Mouse (Mus musculus) MEL (cell line): ENCODE results near the gene Tanc1. TPM values are rescaled to one million over a fixed set of nuclear protein-coding genes. Genes with fewer than 3 reads are reported as not detected.

Experiments used
- DNase-seq: peaks from one replicate; pipeline ENCODE4 v3.0.0; 2011; ENCODE audit warnings: low read depth, low spot score
- H3K27ac ChIP-seq: 2 replicates; pipeline ENCODE4 v1.5.1; 2012; ENCODE audit warnings: low read depth, mild to moderate bottlenecking, control low read depth, low read length, moderate library complexity; ENCODE audit not compliant: control insufficient read depth
- H3K27me3 ChIP-seq, 2 experiments: fragments of 150-350 bp in 1 of 2; sonication (generic) in 1 of 2; 2 replicates each; pipeline ENCODE4 v1.6.1; 2012; ENCODE audit warnings: low read length in 2 of 2, mild to moderate bottlenecking in 2 of 2, improper control_type of control experiment in 1 of 2, moderate library complexity in 1 of 2; ENCODE audit not compliant: insufficient read depth in 2 of 2, control insufficient read depth in 1 of 2
- H3K36me3 ChIP-seq, 2 experiments: 2 replicates each; pipeline ENCODE4 v1.6.1; 2012 to 2014; ENCODE audit warnings: low read length in 2 of 2, improper control_type of control experiment in 1 of 2, inconsistent platforms in 1 of 2, mild to moderate bottlenecking in 1 of 2; ENCODE audit not compliant: insufficient read depth in 2 of 2, control insufficient read depth in 1 of 2
- H3K4me1 ChIP-seq, 2 experiments: fragments of 150-350 bp in 1 of 2; sonication (generic) in 1 of 2; 2 replicates each; pipeline ENCODE4 v1.6.1; 2012; ENCODE audit warnings: low read length in 2 of 2, improper control_type of control experiment in 1 of 2, mild to moderate bottlenecking in 1 of 2; ENCODE audit not compliant: insufficient read depth in 2 of 2, control insufficient read depth in 1 of 2
- H3K4me3 ChIP-seq, 2 experiments: fragments of 150-350 bp in 1 of 2; sonication (generic) in 1 of 2; 2 replicates each; pipeline ENCODE4 v1.5.1; 2012; ENCODE audit warnings: low read depth in 2 of 2, low read length in 2 of 2, mild to moderate bottlenecking in 2 of 2, moderate library complexity in 2 of 2, control low read depth in 1 of 2, improper control_type of control experiment in 1 of 2; ENCODE audit not compliant: control insufficient read depth in 1 of 2, insufficient read depth in 1 of 2
- H3K79me2 ChIP-seq: 2 replicates; pipeline ENCODE4 v1.6.1; 2012; ENCODE audit warnings: mild to moderate bottlenecking, low read length, moderate library complexity; ENCODE audit not compliant: control insufficient read depth, poor library complexity, insufficient read depth
- H3K9ac ChIP-seq: 2 replicates; pipeline ENCODE4 v1.6.1; 2012; ENCODE audit warnings: low read depth, mild to moderate bottlenecking, control low read depth, low read length, moderate library complexity; ENCODE audit not compliant: control insufficient read depth, poor library complexity, severe bottlenecking
- H3K9me3 ChIP-seq: fragments of 150-350 bp; sonication (generic); replicated peaks from 2 replicates; pipeline ENCODE4 v1.6.1; 2012; ENCODE audit warnings: mild to moderate bottlenecking, low read length, improper control_type of control experiment, moderate library complexity; ENCODE audit not compliant: insufficient read depth
- BHLHE40 ChIP-seq: IDR thresholded peaks from 2 replicates; pipeline ENCODE4 v1.6.1; 2012; ENCODE audit warnings: low read depth, mild to moderate bottlenecking, inconsistent platforms, low read length, improper control_type of control experiment, borderline replicate concordance
- CTCF ChIP-seq, 3 experiments: IDR thresholded peaks in 2 of 3; conservative IDR thresholded peaks in 1 of 3; 2 replicates each; pipeline ENCODE4 v1.5.1; 2011 to 2012; ENCODE audit warnings: low read length in 3 of 3, low read depth in 2 of 3, mild to moderate bottlenecking in 2 of 3, improper control_type of control experiment in 1 of 3, inconsistent platforms in 1 of 3, mixed read lengths in 1 of 3, moderate library complexity in 1 of 3; ENCODE audit not compliant: control insufficient read depth in 1 of 3, insufficient read depth in 1 of 3, poor library complexity in 1 of 3, severe bottlenecking in 1 of 3
- ETS1 ChIP-seq: IDR thresholded peaks from 2 replicates; pipeline ENCODE4 v1.6.1; 2012; ENCODE audit warnings: low read depth, mild to moderate bottlenecking, inconsistent platforms, low read length, improper control_type of control experiment, moderate library complexity
- GATA1 ChIP-seq: IDR thresholded peaks from 2 replicates; pipeline ENCODE4 v1.6.1; 2011; ENCODE audit warnings: low read depth, low read length, improper control_type of control experiment
- JUND ChIP-seq: IDR thresholded peaks from 2 replicates; pipeline ENCODE4 v1.6.1; 2011; ENCODE audit warnings: low read depth, mild to moderate bottlenecking, improper control_type of control experiment, low read length
- MAX ChIP-seq: IDR thresholded peaks from 2 replicates; pipeline ENCODE4 v1.6.1; 2011; ENCODE audit warnings: low read length, improper control_type of control experiment
- MEF2A ChIP-seq: IDR thresholded peaks from 2 replicates; pipeline ENCODE4 v1.6.1; 2014; ENCODE audit warnings: low read depth, mild to moderate bottlenecking, inconsistent platforms, low read length, improper control_type of control experiment; ENCODE audit not compliant: poor library complexity, insufficient replicate concordance, severe bottlenecking; ENCODE audit errors: extremely low read depth
- MXI1 ChIP-seq: IDR thresholded peaks from 2 replicates; pipeline ENCODE4 v1.6.1; 2011; ENCODE audit warnings: mild to moderate bottlenecking, low read depth, low read length, improper control_type of control experiment
- MYC ChIP-seq: IDR thresholded peaks from 2 replicates; pipeline ENCODE4 v1.6.1; 2011; ENCODE audit warnings: low read depth, mild to moderate bottlenecking, low read length, improper control_type of control experiment, moderate library complexity
- NELFE ChIP-seq: IDR thresholded peaks from 2 replicates; pipeline ENCODE4 v1.6.1; 2011; ENCODE audit warnings: low read depth, low read length, improper control_type of control experiment
- POLR2AphosphoS2 ChIP-seq: IDR thresholded peaks from 2 replicates; pipeline ENCODE4 v1.6.1; 2011; ENCODE audit warnings: low read length, improper control_type of control experiment
- RAD21 ChIP-seq: IDR thresholded peaks from 2 replicates; pipeline ENCODE4 v1.6.1; 2011; ENCODE audit warnings: mild to moderate bottlenecking, low read depth, low read length, improper control_type of control experiment
- SMC3 ChIP-seq: IDR thresholded peaks from 2 replicates; pipeline ENCODE4 v1.6.1; 2011; ENCODE audit warnings: low read depth, low read length, improper control_type of control experiment
- TBP ChIP-seq: IDR thresholded peaks from 2 replicates; pipeline ENCODE4 v1.8.0; 2011; ENCODE audit warnings: low read depth, low read length, improper control_type of control experiment
- UBTF ChIP-seq: IDR thresholded peaks from 2 replicates; pipeline ENCODE4 v1.6.1; 2012; ENCODE audit warnings: low read depth, mild to moderate bottlenecking, inconsistent platforms, low read length, improper control_type of control experiment, moderate library complexity, borderline replicate concordance; ENCODE audit not compliant: insufficient read depth
- USF1 ChIP-seq: IDR thresholded peaks from 2 replicates; pipeline ENCODE4 v1.6.1; 2014; ENCODE audit warnings: low read depth, mild to moderate bottlenecking, inconsistent platforms, low read length, improper control_type of control experiment, moderate library complexity
- ZC3H11A ChIP-seq: IDR thresholded peaks from 2 replicates; pipeline ENCODE4 v1.6.1; 2012; ENCODE audit warnings: low read depth, mild to moderate bottlenecking, inconsistent platforms, low read length, improper control_type of control experiment
- ZKSCAN1 ChIP-seq: IDR thresholded peaks from 2 replicates; pipeline ENCODE4 v1.6.1; 2012; ENCODE audit warnings: low read depth, mild to moderate bottlenecking, inconsistent platforms, low read length, improper control_type of control experiment, moderate library complexity
- ZMIZ1 ChIP-seq: IDR thresholded peaks from 2 replicates; pipeline ENCODE4 v1.6.1; 2012; ENCODE audit warnings: low read depth, mild to moderate bottlenecking, inconsistent platforms, low read length, improper control_type of control experiment, moderate library complexity
- polyA plus RNA-seq, 2 experiments: library from polyadenylated mRNA; stranded (reverse) in 1 of 2; unstranded in 1 of 2; fragments of >175 nt in 1 of 2; fragments of >200 nt in 1 of 2; gene quantifications; 2 replicates each; pipeline versions ENCODE4 v1.2.1 to v1.2.4; 2012; ENCODE audit warnings: low replicate concordance in 2 of 2, low read depth in 1 of 2; ENCODE audit not compliant: insufficient read length in 2 of 2, insufficient read depth in 1 of 2, missing spikeins in 1 of 2
- total RNA-seq: library from RNA; depleted of rRNA; stranded (reverse); fragments of 300-350 nt; gene quantifications from 2 replicates; pipeline ENCODE4 v1.2.3, GENCODE M21; 2012

Gene Tanc1
- total and polyA plus RNA-seq, 3 experiments, result 0.54 to 0.78 TPM; not detected in 1

DNA sequence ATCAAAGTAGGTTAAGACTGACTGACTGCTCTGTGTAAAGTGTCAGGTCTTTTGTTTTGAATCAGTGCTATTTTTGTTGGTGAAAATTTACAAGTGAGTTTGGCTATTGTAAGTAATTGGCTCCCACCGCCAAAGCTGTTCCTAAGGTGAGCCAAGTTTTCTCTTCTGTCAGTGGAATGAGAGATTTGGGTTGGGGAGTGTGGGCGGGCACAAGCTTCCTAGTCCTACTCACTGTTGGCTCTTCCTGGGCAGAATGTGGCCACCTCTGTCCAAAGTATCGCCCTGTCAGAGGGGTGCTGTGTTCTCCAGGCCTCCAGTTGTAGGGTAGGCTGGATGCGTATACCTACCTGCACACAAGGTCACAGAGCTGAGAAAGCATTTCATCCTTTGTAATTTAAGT lies 213.5 kb downstream of the Tanc1 start:
- peaks cover 0 to 4% of the 10 kb centered on the region in 2 experiments; a peak in 1 of 4 replicates for H3K27me3 ChIP-seq
- no peak for TF ChIP-seq ZC3H11A
- TF ChIP-seq CTCF (IDR thresholded peaks at IDR 0.05 in 2 of 3, conservative IDR thresholded peaks at IDR 0.05 in 1 of 3; ENCODE audit: control insufficient read depth in 1 of 3, insufficient read depth in 1 of 3, low read depth in 2 of 3, low read length in 3 of 3, poor library complexity in 1 of 3, severe bottlenecking in 1 of 3), result no peak
- no peak for TF ChIP-seq UBTF
- no peak for TF ChIP-seq RAD21
- TF ChIP-seq MYC, result no peak
- no peak for TF ChIP-seq TBP
- TF ChIP-seq SMC3, result no peak
- no peak for TF ChIP-seq BHLHE40
- no peak for TF ChIP-seq USF1
- TF ChIP-seq NELFE, result no peak
- TF ChIP-seq, all 39 proteins: peak for 0
- Histone ChIP-seq H3K4me3 (no peak overlapping the region), H3K27ac (no peak overlapping the region), H3K9ac (no peak overlapping the region), H3K4me1 (no peaks in the 10 kb centered on the region), H3K36me3 (no peaks in the 10 kb centered on the region), H3K79me2 (no peaks in the 10 kb centered on the region), H3K9me3 (no peaks in the 10 kb centered on the region)
- DNase-seq, result no peak

DNA sequence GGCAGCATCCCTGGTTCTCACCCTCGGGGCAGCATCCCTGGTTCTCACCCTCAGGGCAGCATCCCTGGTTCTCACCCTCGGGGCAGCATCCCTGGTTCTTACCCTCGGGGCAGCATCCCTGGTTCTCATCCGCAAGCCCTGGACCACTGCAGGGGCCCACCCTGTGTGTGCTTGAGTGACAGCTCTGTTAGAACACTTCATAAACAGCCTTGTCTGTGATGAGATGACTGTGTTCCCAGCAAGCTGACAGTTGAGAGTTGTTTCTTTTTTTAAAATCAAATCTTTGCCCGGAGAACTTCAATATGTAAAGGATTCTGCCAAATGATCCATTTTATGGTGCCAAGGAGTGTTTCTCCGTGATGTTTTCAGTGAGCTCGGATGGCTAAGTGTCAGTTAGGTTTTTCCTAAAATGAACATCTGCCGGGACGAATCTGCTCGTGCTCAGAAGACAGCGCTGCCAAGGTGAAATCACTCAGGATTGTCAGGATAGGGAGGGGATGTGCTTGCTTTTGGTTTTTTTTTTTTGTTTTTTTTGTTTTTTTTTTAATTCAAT lies 216.3 kb downstream of the Tanc1 start:
- no peaks in the 10 kb centered on the region for H3K9me3 ChIP-seq
- H3K27ac ChIP-seq, result no peak overlapping the region
- H3K27me3 ChIP-seq, result no peaks in the 10 kb centered on the region
- DNase-seq, result no peak
- no peak overlapping the region for H3K9ac ChIP-seq
- H3K79me2 ChIP-seq, result no peaks in the 10 kb centered on the region
- no peak overlapping the region for H3K4me3 ChIP-seq
- no peak for TF ChIP-seq POLR2AphosphoS2
- no peak for TF ChIP-seq ZMIZ1
- TF ChIP-seq ETS1, result no peak
- no peaks in the 10 kb centered on the region for H3K36me3 ChIP-seq
- no peaks in the 10 kb centered on the region for H3K4me1 ChIP-seq

- H3K9me3 ChIP-seq, result no peaks in the 10 kb centered on the region
- no peak for DNase-seq
These were observed 217.1 kb downstream of the Tanc1 start for GRCm38 (mm10) chr2:59828777-59829508.

More at GRCm38 (mm10) chr2:59828777-59829508, 217.1 kb downstream of the Tanc1 start:
- Histone ChIP-seq H3K4me3 (no peak overlapping the region), H3K36me3 (no peaks in the 10 kb centered on the region), H3K4me1 (no peaks in the 10 kb centered on the region), H3K27ac (no peak overlapping the region), H3K27me3 (no peaks in the 10 kb centered on the region), H3K9ac (no peak overlapping the region), H3K79me2 (no peaks in the 10 kb centered on the region)
- TF ChIP-seq ZC3H11A, result no peak
- TF ChIP-seq NELFE, result no peak
- no peak for TF ChIP-seq ETS1
- TF ChIP-seq SMC3, result no peak
- no peak for TF ChIP-seq CTCF (IDR thresholded peaks at IDR 0.05 in 2 of 3, conservative IDR thresholded peaks at IDR 0.05 in 1 of 3; ENCODE audit: control insufficient read depth in 1 of 3, insufficient read depth in 1 of 3, low read depth in 2 of 3, low read length in 3 of 3, poor library complexity in 1 of 3, severe bottlenecking in 1 of 3)
- TF ChIP-seq ZMIZ1, result no peak
- TF ChIP-seq MAX, result no peak
- TF ChIP-seq POLR2AphosphoS2, result no peak
- TF ChIP-seq ZKSCAN1, result no peak
- TF ChIP-seq RAD21, result no peak
- TF ChIP-seq MEF2A, result no peak
- TF ChIP-seq USF1, result no peak
- no peak for TF ChIP-seq MXI1
- TF ChIP-seq JUND, result no peak
- TF ChIP-seq GATA1, result no peak
- TF ChIP-seq BHLHE40, result no peak
